Mouse (Mus musculus) embryonic facial prominence, embryonic 14.5 days (tissue): ENCODE measurements at regions not wholly inside any gene's neighbourhood (a gene's known extent, or its start where the extent isn't known, plus 50 kb on each side); places are given as distances from the start of the nearest gene placed in this dataset.
"Not testable (repeated sequence)": the region's sequence is repeated elsewhere in the genome, so short reads cannot be mapped to it uniquely, and the experiment has no call there.

ENCODE experiments used
- ATAC-seq: fragments of 200-750 bp; cut with Nextera tagmentation; 2 replicates; pipeline ENCODE4 v1.8.0; 2017; ENCODE audit warnings: low read depth, moderate number of reproducible peaks, moderate TSS enrichment
- DNase-seq: peaks from one replicate; pipeline ENCODE4 v3.0.0-alpha.2; 2015; ENCODE audit warnings: low spot score
- H3K27ac ChIP-seq: fragments of 300-500 bp; sonication (generic); replicated peaks from 2 replicates; pipeline ENCODE4 v1.5.1; 2014; ENCODE audit warnings: low read depth, mild to moderate bottlenecking, low read length, moderate library complexity
- H3K27me3 ChIP-seq: fragments of 300-500 bp; sonication (generic); replicated peaks from 2 replicates; pipeline ENCODE4 v1.6.1; 2014; ENCODE audit warnings: low read length; ENCODE audit not compliant: control insufficient read depth, insufficient read depth
- H3K36me3 ChIP-seq: fragments of 300-500 bp; sonication (generic); 2 replicates; pipeline ENCODE4 v1.6.1; 2014; ENCODE audit warnings: low read length, mixed read lengths; ENCODE audit not compliant: control insufficient read depth, insufficient read depth
- H3K4me1 ChIP-seq: fragments of 300-500 bp; sonication (generic); 2 replicates; pipeline ENCODE4 v1.6.1; 2014; ENCODE audit warnings: antibody characterized with exemption, low read length; ENCODE audit not compliant: control insufficient read depth, insufficient read depth
- H3K4me2 ChIP-seq: fragments of 300-500 bp; sonication (generic); 2 replicates; pipeline ENCODE4 v1.6.1; 2014; ENCODE audit warnings: low read depth, mild to moderate bottlenecking, low read length, moderate library complexity, mixed read lengths
- H3K4me3 ChIP-seq: fragments of 300-500 bp; sonication (generic); 2 replicates; pipeline ENCODE4 v1.5.1; 2014; ENCODE audit warnings: low read depth, mild to moderate bottlenecking, low read length
- H3K9ac ChIP-seq: fragments of 300-500 bp; sonication (generic); 2 replicates; pipeline ENCODE4 v1.6.1; 2014; ENCODE audit warnings: low read depth, mild to moderate bottlenecking, low read length, moderate library complexity, mixed read lengths
- H3K9me3 ChIP-seq: fragments of 300-500 bp; sonication (generic); 2 replicates; pipeline ENCODE4 v1.6.1; 2016; ENCODE audit warnings: low read length; ENCODE audit not compliant: control insufficient read depth
- WGBS: fragments of 180-500 bp; shearing (Covaris S2); extraction: QIAGEN DNeasy Blood & Tissue Kit; methylation state at CpG from one replicate; pipeline ENCODE4 v1.1.7; 2014; 5-methylcytosine and 5-hydroxymethylcytosine counted together

DNA sequence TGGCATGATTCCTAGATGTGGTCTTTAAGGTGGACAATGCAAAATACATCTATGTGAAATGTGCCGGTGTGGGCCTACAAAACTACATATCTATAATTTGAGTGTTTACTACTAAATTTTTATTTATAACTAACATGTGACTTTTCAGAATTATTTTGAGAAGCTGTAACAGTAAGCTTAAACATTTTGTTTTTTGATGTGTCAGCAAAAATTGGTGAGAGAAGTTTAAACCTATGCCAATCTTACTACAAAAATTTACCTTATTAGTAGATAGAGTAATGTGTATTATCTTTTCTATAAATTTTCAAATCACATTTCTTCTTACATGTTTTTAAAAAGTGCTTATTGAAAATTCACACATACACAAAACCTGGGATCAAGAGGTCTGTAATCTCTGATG, 525.1 kb upstream of the Rorb start:
- Histone ChIP-seq H3K9ac (no peak overlapping the region), H3K27ac (no peak overlapping the region), H3K4me2 (no peak overlapping the region), H3K36me3 (no peaks in the 10 kb centered on the region), H3K4me1 (no peaks in the 10 kb centered on the region), H3K27me3 (no peaks in the 10 kb centered on the region), H3K4me3 (no peak overlapping the region), H3K9me3 (no peaks in the 10 kb centered on the region)
- no peak for ATAC-seq
- DNase-seq = no peak
- WGBS = 94% methylated on average over 1 of the region's 1 CpGs

DNA sequence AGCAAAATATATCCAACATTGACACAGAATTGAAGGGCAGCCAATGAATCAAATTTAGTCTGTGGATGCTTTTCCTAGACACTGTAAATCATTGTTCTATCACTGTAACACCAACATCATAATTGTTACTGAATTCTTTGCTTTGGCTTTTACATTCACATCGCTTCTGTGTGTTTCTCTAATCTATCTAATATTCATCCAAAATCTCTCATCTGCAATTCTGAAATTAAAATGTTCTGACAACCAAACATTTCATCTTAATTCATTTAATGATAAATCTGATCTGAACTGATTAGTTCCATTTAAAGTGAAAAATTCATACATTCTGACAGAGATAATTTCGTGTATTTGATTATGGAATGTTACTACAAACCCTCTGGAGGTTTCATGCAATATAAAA, 476.9 kb upstream of the Rorb start:
- H3K27ac ChIP-seq = no peak overlapping the region
- H3K9me3 ChIP-seq = no peaks in the 10 kb centered on the region
- H3K36me3 ChIP-seq = no peaks in the 10 kb centered on the region
- WGBS = 51% methylated on average over 2 of the region's 2 CpGs
- H3K4me1 ChIP-seq = no peaks in the 10 kb centered on the region
- no peak overlapping the region for H3K4me2 ChIP-seq
- no peak overlapping the region for H3K9ac ChIP-seq
- DNase-seq = no peak
- no peak overlapping the region for H3K4me3 ChIP-seq
- no peaks in the 10 kb centered on the region for H3K27me3 ChIP-seq
- ATAC-seq = no peak

DNA sequence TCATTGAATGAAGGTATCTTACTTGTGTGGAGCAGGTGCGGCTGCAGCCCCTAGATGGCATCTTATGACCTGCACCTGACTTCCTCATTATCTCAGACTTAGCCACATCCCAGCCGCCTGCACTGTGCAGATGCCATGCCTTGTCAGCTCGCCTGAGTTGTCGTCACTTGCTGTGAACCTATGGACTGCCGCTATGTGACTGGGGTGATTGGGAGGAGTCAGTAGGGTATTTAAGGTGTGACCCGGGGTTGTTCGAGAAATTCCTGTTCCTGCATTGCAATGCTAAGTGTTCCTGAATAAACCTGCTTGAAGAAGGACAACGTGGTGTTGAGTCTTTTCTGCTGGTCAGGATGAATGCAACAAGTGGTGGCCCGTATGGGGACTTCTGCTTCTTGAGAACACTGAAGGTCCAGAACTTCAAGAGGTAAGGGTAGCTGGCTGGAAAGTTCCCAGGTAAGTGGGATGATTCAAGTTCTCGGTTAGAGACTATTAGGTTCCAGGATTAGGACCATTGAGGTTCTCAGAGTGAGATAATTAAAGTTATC, 464.1 kb upstream of the Rorb start:
- ATAC-seq = not testable (repeated sequence)

DNA sequence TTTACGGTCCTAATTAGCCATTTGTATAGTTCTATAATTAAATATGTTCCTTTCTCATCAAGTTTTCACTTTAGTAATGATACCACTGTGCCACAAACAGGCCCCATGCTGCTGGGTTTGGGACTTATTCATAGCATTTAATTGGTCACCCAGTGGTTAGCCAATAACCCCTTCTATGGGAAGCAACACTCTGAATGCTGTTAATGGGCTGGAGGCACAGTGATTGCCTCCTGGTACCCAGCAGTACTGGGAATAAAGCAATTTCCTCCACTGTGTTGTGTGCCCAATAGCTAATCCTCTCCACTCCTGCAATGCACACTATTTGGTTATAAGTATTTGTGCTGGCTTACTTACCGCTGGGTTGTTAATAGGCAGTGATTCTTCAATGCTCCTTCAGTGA, 453.7 kb upstream of the Rorb start:
- ATAC-seq = no peak
- no peak for DNase-seq
- no peaks in the 10 kb centered on the region for H3K4me1 ChIP-seq
- no peak overlapping the region for H3K9ac ChIP-seq
- H3K4me3 ChIP-seq = no peak overlapping the region
- H3K9me3 ChIP-seq = no peaks in the 10 kb centered on the region
- WGBS = 75% methylated on average over 2 of the region's 2 CpGs
- H3K36me3 ChIP-seq = no peaks in the 10 kb centered on the region
- no peaks in the 10 kb centered on the region for H3K27me3 ChIP-seq
- H3K27ac ChIP-seq = no peak overlapping the region
- H3K4me2 ChIP-seq = no peak overlapping the region

More for the DNA sequence above, 464.1 kb upstream of the Rorb start:
- H3K4me1 ChIP-seq, H3K9ac ChIP-seq, H3K27me3 ChIP-seq, H3K4me2 ChIP-seq, H3K9me3 ChIP-seq, H3K36me3 ChIP-seq, H3K4me3 ChIP-seq, DNase-seq, H3K27ac ChIP-seq: not testable (repeated sequence)
- WGBS = 86% methylated on average over 10 of the region's 10 CpGs

DNA sequence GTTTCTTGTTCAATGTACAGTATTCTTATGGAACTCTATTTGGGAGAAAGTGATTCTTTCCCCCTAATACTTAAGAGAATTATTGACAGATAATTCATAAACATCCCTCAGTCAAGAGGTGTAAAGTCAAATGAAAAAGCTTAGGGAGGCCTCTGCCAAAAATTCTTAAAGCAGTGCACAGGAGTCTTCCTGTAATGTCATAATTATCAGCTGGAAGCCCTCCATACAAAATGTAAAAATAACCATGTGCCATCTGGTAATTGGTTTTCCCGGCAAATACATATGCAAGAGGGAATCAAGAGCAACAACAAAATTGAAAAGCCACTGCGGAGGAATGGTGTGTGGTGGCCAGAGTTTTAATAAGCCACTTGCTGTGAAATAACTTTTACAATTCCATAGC, 424.1 kb upstream of the Rorb start:
- H3K4me1 ChIP-seq = no peaks in the 10 kb centered on the region
- H3K27ac ChIP-seq = no peak overlapping the region
- no peak overlapping the region for H3K4me3 ChIP-seq
- ATAC-seq (no peak), DNase-seq (no peak)
- no peaks in the 10 kb centered on the region for H3K27me3 ChIP-seq
- no peaks in the 10 kb centered on the region for H3K9me3 ChIP-seq
- WGBS = 61% methylated on average over 2 of the region's 2 CpGs
- no peaks in the 10 kb centered on the region for H3K36me3 ChIP-seq
- no peak overlapping the region for H3K9ac ChIP-seq
- no peak overlapping the region for H3K4me2 ChIP-seq

DNA sequence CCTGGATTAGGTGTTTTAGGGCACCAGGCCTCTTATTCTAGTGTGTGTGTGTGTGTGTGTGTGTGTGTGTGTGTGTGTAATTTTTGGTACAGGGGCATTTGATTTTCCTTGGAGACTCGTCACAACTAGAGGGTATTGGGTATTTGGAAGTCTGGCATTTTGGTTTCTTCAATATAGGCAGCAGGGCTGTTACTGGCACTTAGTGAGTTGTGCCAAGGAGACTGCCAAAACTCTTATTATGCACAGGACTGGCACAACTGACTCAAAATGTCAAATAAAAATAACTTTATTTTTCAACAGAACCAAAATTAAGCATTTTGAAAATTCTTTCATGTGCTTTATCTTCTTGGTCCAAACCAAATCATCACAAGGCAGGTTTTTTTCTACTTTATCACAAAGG, 413.2 kb upstream of the Rorb start:
- Histone ChIP-seq H3K36me3 (no peaks in the 10 kb centered on the region), H3K9me3 (no peaks in the 10 kb centered on the region), H3K4me3 (no peak overlapping the region), H3K9ac (no peak overlapping the region), H3K4me1 (0 out of 2 replicates have a peak, but pooled peaks cover 4% of the 10 kb centered on the region), H3K4me2 (no peak overlapping the region), H3K27me3 (no peaks in the 10 kb centered on the region), H3K27ac (no peak overlapping the region)
- 78% methylated on average over 1 of the region's 1 CpGs for WGBS
- ATAC-seq = no peak
- DNase-seq = no peak

DNA sequence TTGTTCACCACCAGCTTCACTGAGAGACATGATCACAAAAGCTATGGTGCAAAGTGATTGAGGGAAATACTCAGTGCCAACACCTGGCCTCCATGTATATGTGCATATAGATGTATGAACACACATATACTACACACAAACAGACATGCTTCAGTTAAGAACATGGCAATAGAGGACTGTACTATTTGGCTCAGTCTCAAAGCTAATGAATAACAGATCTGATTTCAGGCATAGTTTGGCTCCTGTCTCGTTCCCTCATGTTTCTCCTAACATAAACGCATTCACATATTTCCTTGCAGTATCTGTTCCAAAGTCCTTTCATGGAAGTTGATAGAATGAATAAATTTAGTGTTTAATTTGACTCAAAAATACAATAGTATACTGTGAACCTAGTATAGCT, 412.6 kb upstream of the Rorb start:
- H3K9me3 ChIP-seq = no peaks in the 10 kb centered on the region
- H3K27ac ChIP-seq = no peak overlapping the region
- H3K4me1 ChIP-seq = 0 out of 2 replicates have a peak, but pooled peaks cover 4% of the 10 kb centered on the region
- no peak overlapping the region for H3K4me2 ChIP-seq
- no peak for ATAC-seq
- no peaks in the 10 kb centered on the region for H3K36me3 ChIP-seq
- no peak overlapping the region for H3K9ac ChIP-seq
- DNase-seq = peak; percentile 31
- no peaks in the 10 kb centered on the region for H3K27me3 ChIP-seq
- WGBS = 44% methylated on average over 2 of the region's 2 CpGs
- no peak overlapping the region for H3K4me3 ChIP-seq

DNA sequence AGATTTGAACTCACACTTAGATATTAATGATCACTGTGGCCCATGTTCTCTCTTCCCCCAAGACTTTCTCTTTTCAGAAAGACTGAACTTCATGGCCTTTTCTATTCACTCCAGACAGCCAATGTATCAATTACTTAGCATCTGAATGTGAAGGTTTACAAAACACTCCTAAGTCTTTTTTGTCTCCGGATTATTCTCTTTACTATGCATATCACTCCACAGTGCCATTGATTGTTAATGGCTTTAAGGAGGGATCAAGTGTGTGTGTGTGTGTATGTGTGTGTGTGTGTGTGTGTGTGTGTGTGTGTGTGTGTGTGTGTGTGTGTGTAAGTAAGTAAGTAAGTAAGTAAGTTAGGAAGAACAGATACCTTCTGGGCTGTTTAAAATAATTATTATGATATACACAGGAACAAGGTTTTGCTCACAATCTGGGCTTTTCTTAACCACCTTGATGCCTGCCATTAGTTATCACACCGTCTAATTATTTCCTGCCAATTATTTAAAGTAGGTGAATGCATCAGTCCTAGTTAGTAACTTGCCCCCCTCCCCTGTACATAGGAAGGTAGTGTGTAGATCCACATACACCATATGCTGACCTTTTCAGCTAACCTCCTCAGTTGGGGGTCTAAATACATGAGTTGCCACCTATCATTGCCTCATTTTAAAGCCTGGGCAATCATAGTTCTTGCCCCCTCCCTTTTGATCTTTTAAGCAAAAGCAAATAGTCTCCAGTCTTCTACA, 367.4 kb upstream of the Rorb start:
- ATAC-seq = no peak

More for the DNA sequence above, 367.4 kb upstream of the Rorb start:
- DNase-seq = no peak
- 51% methylated on average over 2 of the region's 2 CpGs for WGBS
- H3K4me1 ChIP-seq = no peaks in the 10 kb centered on the region
- H3K9ac ChIP-seq = no peak overlapping the region
- H3K36me3 ChIP-seq = no peaks in the 10 kb centered on the region
- no peak overlapping the region for H3K4me3 ChIP-seq
- no peak overlapping the region for H3K27ac ChIP-seq
- no peaks in the 10 kb centered on the region for H3K9me3 ChIP-seq
- H3K27me3 ChIP-seq = no peaks in the 10 kb centered on the region
- H3K4me2 ChIP-seq = no peak overlapping the region
